Mouse (Mus musculus): Measurements from ENCODE around the gene Cntn5. TPM values are rescaled to one million over a fixed set of nuclear protein-coding genes. Genes with fewer than 3 reads are reported as not detected.

The Cntn5 gene
- total RNA-seq (2022): 10 to 100 TPM; 10.5 to 15.0 (median 13.5) TPM

- DNase-seq (ENCODE audit: low spot score in 2 of 2): peak; percentile 58 to 65
These were observed at the start of gene Cntn5 for GRCm38 (mm10) chr9:10904616-10905363. Cntn5 (minus strand) TSS chr9:10904775.

- no peak for DNase-seq (ENCODE audit: low spot score in 2 of 2)
These were observed 45.9 kb upstream of the Cntn5 start for GRCm38 (mm10) chr9:10950470-10950869.

DNA sequence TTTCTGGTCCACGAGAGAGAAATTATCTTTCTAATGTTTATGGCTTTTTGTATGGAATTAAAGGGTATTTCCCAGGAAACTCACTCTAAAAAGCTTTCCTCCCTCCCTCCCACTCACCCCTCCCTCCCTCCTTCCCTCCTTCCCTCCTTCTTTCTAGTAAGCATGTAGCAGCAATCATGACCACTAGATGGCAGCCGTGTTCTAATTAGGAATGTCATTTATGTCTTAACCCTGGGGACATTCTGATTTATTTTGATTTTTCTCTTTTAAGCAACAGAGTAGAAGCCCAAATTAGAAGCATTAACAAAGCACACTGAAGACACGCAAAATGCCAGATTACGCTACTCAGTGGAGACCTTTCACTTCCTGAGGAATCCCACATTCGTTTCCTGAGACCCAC, 5.0 kb upstream of the Cntn5 start:
- DNase-seq (ENCODE audit: low spot score in 2 of 2): peak in 1 of 2 experiments; percentile 73

DNA sequence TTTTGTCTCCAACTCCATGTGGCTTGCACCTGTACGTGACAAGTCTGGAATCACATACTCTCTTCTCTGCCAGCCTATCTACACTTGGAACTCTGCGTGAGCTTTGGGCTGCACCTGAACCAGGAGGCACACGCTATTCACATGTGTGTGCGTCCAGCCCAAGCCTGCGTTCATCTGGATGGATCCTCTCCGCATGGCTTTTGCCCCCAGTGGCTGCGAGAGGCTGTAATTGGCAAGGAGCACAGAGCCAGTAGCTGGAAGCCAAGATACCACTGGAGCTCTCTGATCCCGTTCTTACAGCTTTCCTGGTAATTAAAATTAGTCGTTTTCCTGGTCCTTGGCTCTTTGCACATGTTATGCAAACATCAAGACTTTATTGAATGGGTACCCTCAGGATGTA, 1.1 kb upstream of the Cntn5 start:
- DNase-seq (ENCODE audit: low spot score in 2 of 2): no peak

GRCm38 (mm10) chr9:10879758-10880157, 24.8 kb downstream of the Cntn5 start:
- DNase-seq (ENCODE audit: low spot score in 2 of 2): no peak

- no peak for DNase-seq (ENCODE audit: low spot score in 2 of 2)
These were observed 30.7 kb downstream of the Cntn5 start for GRCm38 (mm10) chr9:10873881-10874280.

- DNase-seq (ENCODE audit: low spot score in 2 of 2): no peak
These were observed 48.2 kb downstream of the Cntn5 start for GRCm38 (mm10) chr9:10856204-10856892.

DNA sequence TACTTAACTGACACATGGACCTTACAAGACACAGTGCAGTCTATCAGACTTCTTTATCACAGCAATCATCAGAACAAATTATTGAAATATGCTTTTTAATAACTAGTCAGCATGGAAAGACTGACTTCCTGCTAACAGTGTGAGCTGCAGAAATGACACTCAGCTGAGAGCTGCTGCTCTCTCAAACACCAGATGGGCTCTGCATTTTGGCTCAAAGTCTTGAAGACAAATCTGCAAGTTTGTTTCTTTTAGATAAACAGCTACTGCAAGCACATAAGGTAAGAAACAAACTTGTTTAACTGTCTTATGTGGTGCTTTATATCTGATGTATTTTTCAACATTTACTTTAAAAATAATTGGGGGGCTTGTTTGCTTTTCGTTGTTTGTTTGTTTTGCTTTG, 87.9 kb downstream of the Cntn5 start:
- no peak for DNase-seq (ENCODE audit: low spot score in 2 of 2)

GRCm38 (mm10) chr9:10797158-10797557, 107.4 kb downstream of the Cntn5 start:
- DNase-seq (ENCODE audit: low spot score in 2 of 2): no peak

DNA sequence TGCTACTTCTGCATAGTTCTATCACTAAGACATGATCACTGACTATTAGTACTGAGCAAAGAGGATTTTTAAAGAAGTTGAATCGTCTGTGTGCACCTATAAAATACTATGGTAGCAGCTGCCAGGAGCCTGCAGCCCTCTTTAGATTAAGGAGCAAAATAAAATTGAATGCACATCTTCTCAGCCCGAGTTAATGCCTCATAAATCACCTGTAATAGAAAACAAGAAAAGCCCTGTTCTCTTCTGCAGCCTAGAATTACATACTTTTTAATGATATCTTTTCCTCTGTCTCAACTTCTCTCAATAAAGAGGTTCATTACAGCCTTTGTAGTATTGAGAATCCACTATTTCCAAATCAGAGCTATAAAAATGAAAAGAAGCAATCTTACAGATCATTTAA, 109.5 kb downstream of the Cntn5 start:
- no peak for DNase-seq (ENCODE audit: low spot score in 2 of 2)

- no peak for DNase-seq (ENCODE audit: low spot score in 2 of 2)
These were observed 172.7 kb downstream of the Cntn5 start for GRCm38 (mm10) chr9:10731878-10732277.

DNA sequence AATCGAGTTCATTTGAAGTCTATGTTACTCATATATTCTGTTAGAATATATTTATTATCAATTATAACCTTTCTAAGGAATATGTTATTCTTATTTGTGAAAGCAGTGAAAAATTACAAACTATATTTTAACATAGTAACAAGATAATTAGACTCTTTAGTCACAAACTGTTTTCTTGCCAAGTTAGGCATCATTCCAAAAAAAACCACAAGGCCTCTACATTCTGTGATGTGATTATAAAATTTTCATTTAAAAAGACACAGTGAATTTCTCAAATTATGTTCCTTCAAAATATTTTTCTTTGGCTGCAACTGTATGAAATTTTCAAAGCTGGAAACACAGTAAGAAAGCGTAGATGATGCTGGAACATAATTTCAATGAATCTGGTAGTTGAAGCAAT, 180.4 kb downstream of the Cntn5 start:
- DNase-seq (ENCODE audit: low spot score in 2 of 2): no peak

GRCm38 (mm10) chr9:10722121-10722520, 182.5 kb downstream of the Cntn5 start:
- no peak for DNase-seq (ENCODE audit: low spot score in 2 of 2)

GRCm38 (mm10) chr9:10718986-10719385, 185.6 kb downstream of the Cntn5 start:
- no peak for DNase-seq (ENCODE audit: low spot score in 2 of 2)

- DNase-seq (ENCODE audit: low spot score in 2 of 2): no peak
These were observed 190.9 kb downstream of the Cntn5 start for GRCm38 (mm10) chr9:10713641-10714040.

DNA sequence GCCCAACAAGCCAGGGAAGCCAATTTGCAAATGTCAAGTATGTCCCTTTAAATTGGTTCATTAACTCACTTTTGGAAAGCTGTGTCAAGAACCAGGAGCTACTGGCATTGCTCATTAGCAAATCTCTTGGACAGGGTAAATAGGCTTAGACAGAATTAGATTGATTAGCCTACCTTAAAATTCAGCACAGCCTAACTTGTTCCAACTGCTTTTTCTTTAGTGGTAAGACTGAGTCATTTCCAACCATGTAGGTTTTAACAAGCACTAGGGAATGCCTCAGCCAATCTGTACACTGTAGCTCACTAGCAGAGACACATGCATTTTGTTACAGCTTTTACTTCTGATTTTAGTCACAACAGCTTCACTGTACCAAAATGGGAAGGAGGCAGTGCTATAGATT, 222.9 kb downstream of the Cntn5 start:
- no peak for DNase-seq (ENCODE audit: low spot score in 2 of 2)

GRCm38 (mm10) chr9:10681181-10681580, 223.4 kb downstream of the Cntn5 start:
- no peak for DNase-seq (ENCODE audit: low spot score in 2 of 2)

DNA sequence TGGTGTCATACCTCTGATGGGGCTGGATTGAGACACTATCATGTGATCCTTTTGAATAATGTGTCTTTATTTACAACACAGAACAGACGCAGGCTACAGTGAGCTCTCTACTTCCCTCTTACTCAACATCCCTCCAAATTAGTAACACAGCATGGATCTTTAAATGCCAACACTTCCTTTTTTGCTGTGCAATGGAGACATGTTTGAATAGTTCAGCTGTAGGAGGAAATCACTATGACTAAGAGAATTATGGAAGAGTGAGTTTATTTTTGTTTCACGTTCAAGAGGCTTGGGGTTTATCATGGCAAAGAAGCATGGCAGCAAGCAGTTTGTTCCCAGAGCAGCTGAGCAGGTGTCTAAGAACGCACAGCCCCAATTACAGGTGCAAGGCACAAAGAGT, 235.9 kb downstream of the Cntn5 start:
- no peak for DNase-seq (ENCODE audit: low spot score in 2 of 2)

GRCm38 (mm10) chr9:10667438-10667837, 237.1 kb downstream of the Cntn5 start:
- DNase-seq (ENCODE audit: low spot score in 2 of 2): no peak

DNA sequence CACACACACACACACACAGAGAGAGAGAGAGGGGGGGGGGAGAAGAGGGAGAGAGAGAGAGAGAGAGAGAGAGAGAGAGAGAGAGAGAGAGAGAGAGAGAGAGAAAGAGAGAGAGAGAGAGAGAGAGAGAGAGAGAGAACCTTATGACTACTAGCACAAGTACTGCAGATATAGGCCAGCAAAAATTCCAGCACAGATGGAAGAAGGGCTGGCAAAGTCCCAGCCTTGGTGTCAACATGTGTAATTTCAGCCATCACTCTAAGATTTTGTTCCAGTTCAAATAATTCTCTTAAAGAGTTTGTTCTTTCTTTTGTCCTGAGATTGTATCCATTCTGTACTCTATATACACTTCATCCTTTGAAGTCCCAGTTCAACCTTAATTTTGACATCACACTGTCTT, 238.8 kb downstream of the Cntn5 start:
- peak in 1 of 2 experiments; percentile 28 for DNase-seq (ENCODE audit: low spot score in 2 of 2)

- DNase-seq (ENCODE audit: low spot score in 2 of 2): peak; percentile 55 to 57
These were observed 241.5 kb downstream of the Cntn5 start for GRCm38 (mm10) chr9:10663101-10663500.

DNA sequence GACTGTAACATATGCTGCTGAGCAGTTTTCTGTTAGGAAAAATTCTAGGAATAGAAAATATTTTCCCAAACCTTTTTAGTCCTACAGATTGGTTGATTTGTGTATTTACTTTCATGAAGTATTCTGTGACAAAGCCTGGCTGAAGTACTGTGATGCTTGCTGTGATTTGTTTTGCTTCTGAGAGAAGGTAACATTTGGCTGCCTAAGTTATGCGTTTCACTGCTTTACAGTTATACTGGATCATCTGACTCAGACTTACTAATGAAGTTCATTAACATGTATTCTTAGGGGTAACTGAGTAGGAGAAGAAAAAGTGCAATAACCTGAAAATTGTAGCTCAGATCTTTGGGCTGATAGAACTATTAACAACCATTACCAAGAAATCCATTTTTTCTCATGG, 245.1 kb downstream of the Cntn5 start:
- DNase-seq (ENCODE audit: low spot score in 2 of 2): no peak

DNA sequence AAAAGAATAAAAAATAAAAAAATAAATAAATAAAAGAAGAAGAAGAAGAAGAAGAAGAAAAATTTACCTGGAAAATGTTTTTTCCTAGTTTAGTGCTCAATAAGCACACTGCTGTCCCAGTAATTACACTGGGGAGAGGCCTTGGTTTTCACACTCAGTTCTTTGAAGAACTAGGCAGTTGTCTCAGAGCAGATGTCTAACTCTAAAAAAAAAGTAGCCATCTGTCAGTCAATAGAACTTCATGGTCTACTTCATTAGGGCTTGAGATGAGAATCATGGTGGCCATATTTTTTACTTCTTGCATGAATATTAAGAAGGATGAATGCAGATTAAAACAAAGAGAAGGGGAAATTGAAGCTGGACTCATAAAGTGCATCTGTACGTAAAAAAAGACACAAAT, 246.5 kb downstream of the Cntn5 start:
- DNase-seq (ENCODE audit: low spot score in 2 of 2): no peak

All from layer of hippocampus, adult 8-10 months (tissue).